Mouse (Mus musculus) hindlimb bud, embryonic 11.5 days (tissue): ENCODE data around the gene Myo1b.

Experiments used
- DNase-seq: peaks from one replicate; pipeline ENCODE4 v3.0.0-alpha.2; 2012; ENCODE audit warnings: low read depth, low spot score; ENCODE audit errors: extremely low spot score

Myo1b gene

GRCm38 (mm10) chr1:51852314-51852713 lies 63.6 kb downstream of the Myo1b start:
- no peak for DNase-seq

GRCm38 (mm10) chr1:51849570-51850211 lies 66.2 kb downstream of the Myo1b start:
- DNase-seq = no peak

GRCm38 (mm10) chr1:51845264-51846036 lies 70.4 kb downstream of the Myo1b start:
- DNase-seq = no peak

GRCm38 (mm10) chr1:51837845-51838623 lies 77.8 kb downstream of the Myo1b start:
- no peak for DNase-seq

GRCm38 (mm10) chr1:51837311-51837710 lies 78.6 kb downstream of the Myo1b start:
- DNase-seq = no peak

- DNase-seq = no peak
Measured at GRCm38 (mm10) chr1:51835795-51836194, 80.1 kb downstream of the Myo1b start.

GRCm38 (mm10) chr1:51834072-51834471 lies 81.8 kb downstream of the Myo1b start:
- no peak for DNase-seq

- no peak for DNase-seq
Measured at GRCm38 (mm10) chr1:51829353-51829752, 86.5 kb downstream of the Myo1b start.

GRCm38 (mm10) chr1:51822531-51822930 lies 93.3 kb downstream of the Myo1b start:
- DNase-seq = no peak

- DNase-seq = no peak
Measured at GRCm38 (mm10) chr1:51821701-51822495, 94.0 kb downstream of the Myo1b start.

GRCm38 (mm10) chr1:51820520-51820919 lies 95.4 kb downstream of the Myo1b start:
- no peak for DNase-seq

GRCm38 (mm10) chr1:51820013-51820441 lies 95.8 kb downstream of the Myo1b start:
- no peak for DNase-seq

GRCm38 (mm10) chr1:51815636-51816035 lies 100.2 kb downstream of the Myo1b start:
- no peak for DNase-seq

- no peak for DNase-seq
Measured at GRCm38 (mm10) chr1:51814854-51815630, 100.8 kb downstream of the Myo1b start.

GRCm38 (mm10) chr1:51808847-51809246 lies 107.0 kb downstream of the Myo1b start:
- no peak for DNase-seq

GRCm38 (mm10) chr1:51808228-51808627 lies 107.6 kb downstream of the Myo1b start:
- no peak for DNase-seq

- DNase-seq = no peak
Measured at GRCm38 (mm10) chr1:51805040-51805610, 110.7 kb downstream of the Myo1b start.

GRCm38 (mm10) chr1:51804296-51805039 lies 111.4 kb downstream of the Myo1b start:
- no peak for DNase-seq

GRCm38 (mm10) chr1:51798011-51798471 lies 117.8 kb downstream of the Myo1b start:
- DNase-seq = no peak
